ENCODE assay signal across 12 mouse cellular contexts in genomic region chr16:70740046-70740445, GRCm38 (mm10).
"Had no signal": no experiment of that assay in that cellular context is flagged by ENCODE, and none has a peak within 500 bp of the region (broad histone marks: within the 10 kb centered on the region; RNA-seq: fewer than 3 reads in every experiment).

No protein-coding gene starts in this region.

- H3K27ac ChIP-seq: limb, embryonic 10.5 days; liver, embryonic 15.5 days; macrophage; midbrain, embryonic 15.5 days; neural tube, embryonic 12.5 days; stomach, embryonic 15.5 days had no signal

- H3K4me3 ChIP-seq: limb, embryonic 10.5 days; liver, embryonic 15.5 days; megakaryocyte, embryonic 14.5 days; midbrain, embryonic 15.5 days; neural tube, embryonic 12.5 days; stomach, embryonic 15.5 days had no signal

- DNase-seq: kidney, adult 8-10 months; kidney, postnatal 25 days; lung, embryonic 14.5 days; lung, postnatal 10 days; thymus, postnatal 36 days had no signal
